Mouse (Mus musculus) inflammation-experienced regulatory T-cells, adult 16 weeks (primary cell): ENCODE measurements around the gene Ly75. TPM values are rescaled to one million over a fixed set of nuclear protein-coding genes. Genes with fewer than 3 reads are reported as not detected.

Experiments used
- polyA plus RNA-seq: library from polyadenylated mRNA; unstranded; fragments of 100-300 nt; shearing (Covaris generic); gene quantifications from one replicate; pipeline ENCODE4 v1.2.1, GENCODE M21; 2017

The Ly75 gene
- 52.2 TPM for polyA plus RNA-seq

GRCm38 (mm10) chr2:60382858-60383669 is at the start of gene Ly75:
Ly75 (minus strand) TSS chr2:60383303.

GRCm38 (mm10) chr2:60284467-60284821 is 98.7 kb downstream of the Ly75 start, which contains the start of gene Cd302:
Cd302 (minus strand) TSS chr2:60284488.

Other genes with a start within 250 kb of the Ly75 start
- gene Baz2b, start 173.5 kb downstream of the Ly75 start, polyA plus RNA-seq, result 30.7 TPM
- 113 TPM for gene March7, start 173.4 kb downstream of the Ly75 start, polyA plus RNA-seq
- gene Cd302, start 98.8 kb downstream of the Ly75 start, polyA plus RNA-seq, result 4.7 TPM
- gene Pla2r1, start 170.0 kb upstream of the Ly75 start, polyA plus RNA-seq, result not detected